Mouse (Mus musculus) ES-E14 (cell line): ENCODE measurements around the gene Aatf. TPM values are rescaled to one million over a fixed set of nuclear protein-coding genes. Genes with fewer than 3 reads are reported as not detected.

ENCODE experiments used
- DNase-seq: peaks from one replicate; pipeline ENCODE4 v3.0.0-alpha.2; 2013; ENCODE audit warnings: low read depth, low spot score
- H3K27ac ChIP-seq: 2 replicates; pipeline ENCODE4 v1.5.1; 2012; ENCODE audit warnings: low read depth, mild to moderate bottlenecking, low read length, moderate library complexity, mixed read lengths; ENCODE audit not compliant: poor library complexity, insufficient read depth, severe bottlenecking
- H3K36me3 ChIP-seq: 2 replicates; pipeline ENCODE4 v1.6.1; 2012; ENCODE audit warnings: mild to moderate bottlenecking, low read length, moderate library complexity, mixed read lengths; ENCODE audit not compliant: control insufficient read depth, poor library complexity, insufficient read depth, severe bottlenecking
- H3K4me1 ChIP-seq, 2 experiments: fragments of 150-350 bp in 1 of 2; sonication (generic) in 1 of 2; 2 replicates each; pipeline ENCODE4 v1.6.1; 2012; ENCODE audit warnings: low read length in 2 of 2, mild to moderate bottlenecking in 1 of 2, mixed read lengths in 1 of 2; ENCODE audit not compliant: control insufficient read depth in 2 of 2, insufficient read depth in 2 of 2, poor library complexity in 1 of 2
- H3K4me3 ChIP-seq, 2 experiments: fragments of 150-350 bp in 1 of 2; sonication (generic) in 1 of 2; 2 replicates each; pipeline ENCODE4 v1.5.1; 2012; ENCODE audit warnings: low read length in 2 of 2, low read depth in 1 of 2, mild to moderate bottlenecking in 1 of 2, mixed read lengths in 1 of 2; ENCODE audit not compliant: insufficient read depth in 1 of 2, poor library complexity in 1 of 2, severe bottlenecking in 1 of 2
- H3K9ac ChIP-seq: 2 replicates; pipeline ENCODE4 v1.6.1; 2012; ENCODE audit warnings: low read depth, mild to moderate bottlenecking, low read length, mixed read lengths; ENCODE audit not compliant: poor library complexity, insufficient read depth, severe bottlenecking
- H3K9me3 ChIP-seq: fragments of 150-350 bp; sonication (generic); 2 replicates; pipeline ENCODE4 v1.6.1; 2012; ENCODE audit warnings: low read depth, mild to moderate bottlenecking, low read length; ENCODE audit not compliant: control insufficient read depth, insufficient read depth
- CHD2 ChIP-seq: IDR thresholded peaks from 2 replicates; pipeline ENCODE4 v1.6.1; 2014; ENCODE audit warnings: mild to moderate bottlenecking, low read depth, low read length, inconsistent platforms
- HCFC1 ChIP-seq: IDR thresholded peaks from 2 replicates; pipeline ENCODE4 v1.6.1; 2012; ENCODE audit warnings: low read length, inconsistent platforms, borderline replicate concordance; ENCODE audit not compliant: insufficient read depth
- MAFK ChIP-seq: IDR thresholded peaks from 2 replicates; pipeline ENCODE4 v1.6.1; 2014; ENCODE audit warnings: mild to moderate bottlenecking, low read depth, low read length, inconsistent platforms; ENCODE audit not compliant: insufficient read depth
- ZC3H11A ChIP-seq: IDR thresholded peaks from 2 replicates; pipeline ENCODE4 v1.6.1; 2012; ENCODE audit warnings: low read depth, mild to moderate bottlenecking, inconsistent platforms, low read length, borderline replicate concordance
- ZNF384 ChIP-seq: IDR thresholded peaks from 2 replicates; pipeline ENCODE4 v1.6.1; 2012; ENCODE audit warnings: low read depth, low read length, inconsistent platforms
- in situ Hi-C, 2 experiments: fragments of 600-800 bp; cut with MboI; formaldehyde crosslinking; loops; one replicate each; pipeline ENCODE4 v1.15.1; 2025; ENCODE audit warnings: low sequenced_read_pairs in 2 of 2, inconsistent platforms in 1 of 2; ENCODE audit not compliant: unreplicated experiment in 2 of 2
- total RNA-seq: library from RNA; depleted of rRNA; stranded (reverse); fragments of 300-350 nt; gene quantifications from 2 replicates; pipeline ENCODE4 v1.2.3, GENCODE M21; 2012

Gene Aatf
- total RNA-seq, 1 experiment, result 55.5 TPM

DNA sequence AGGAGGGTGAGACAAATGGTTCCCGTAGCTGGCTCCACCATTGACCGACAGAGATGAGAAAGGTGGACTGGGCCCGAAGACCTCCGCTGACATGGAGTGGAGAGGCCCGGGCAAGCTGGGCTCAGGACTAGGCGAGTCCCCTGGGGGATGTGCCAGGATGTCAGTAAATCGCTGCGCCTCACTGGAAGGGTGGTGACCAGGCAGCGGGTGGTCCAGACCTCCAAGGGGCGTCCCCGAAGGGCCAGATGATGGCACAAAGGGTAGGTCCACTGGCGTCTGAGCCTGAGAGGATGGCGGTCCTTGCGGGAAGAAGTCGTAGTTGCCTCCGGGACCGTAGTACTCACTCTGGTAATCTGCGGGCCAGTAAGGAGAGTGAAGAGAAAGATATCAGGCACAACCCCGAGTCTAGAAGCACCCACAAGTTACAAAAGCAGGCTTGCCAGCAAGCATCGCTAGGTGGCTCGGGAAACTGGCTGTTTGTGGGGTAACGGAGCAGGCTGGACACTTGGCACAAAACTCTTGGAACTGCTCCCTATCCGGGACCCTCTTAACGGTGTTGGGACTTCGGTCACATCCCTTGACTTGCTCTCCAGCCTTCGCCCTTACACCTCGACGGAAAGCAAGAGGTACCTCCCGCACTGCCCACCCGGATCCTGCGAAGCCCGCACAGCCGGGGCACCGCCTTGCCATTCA is 6.4 kb upstream of the Aatf start:
- Histone ChIP-seq H3K9ac (no peak overlapping the region), H3K27ac (no peak overlapping the region), H3K9me3 (no peaks in the 10 kb centered on the region), H3K4me1 (peaks cover 0 to 5% of the 10 kb centered on the region in 2 experiments; a peak in 1 of 4 replicates), H3K36me3 (no peaks in the 10 kb centered on the region), H3K4me3 (peak overlapping the region in 1 of 2 experiments; percentile 13; a peak in 2 of 4 replicates)
- no peak for DNase-seq
- in situ Hi-C loops, result loop anchor here (5.0 to 10.0 kb wide), 3 partner anchors 115 to 1318 kb away; partner anchors contain the start of gene Hnf1b (in 2 of the 2)
- TF ChIP-seq MAFK (no peak), HCFC1 (no peak), ZC3H11A (no peak), ZNF384 (no peak), CHD2 (no peak)

DNA sequence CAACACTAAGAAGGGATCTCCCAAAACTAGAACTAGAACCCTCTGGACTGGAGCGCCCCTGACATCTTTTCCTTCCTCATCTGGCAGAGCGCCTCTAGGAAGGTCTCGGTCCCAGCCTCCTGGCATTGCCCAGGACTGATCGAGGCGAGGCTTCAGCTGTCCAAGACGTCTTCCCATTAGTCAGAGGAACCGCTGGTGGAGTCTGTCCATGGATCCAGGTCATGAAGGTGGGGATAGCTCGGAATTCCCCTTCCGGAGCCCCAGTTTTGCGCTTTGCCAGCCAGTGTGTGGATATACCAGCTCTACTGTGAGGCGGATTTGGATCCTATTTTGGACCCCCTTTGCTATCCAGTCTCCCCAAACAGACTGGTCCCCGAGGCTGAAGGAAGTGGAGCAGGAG is 5.7 kb upstream of the Aatf start:
- no peak for TF ChIP-seq CHD2
- no peak for TF ChIP-seq ZNF384
- TF ChIP-seq MAFK, result no peak
- TF ChIP-seq HCFC1, result no peak
- no peak for TF ChIP-seq ZC3H11A
- Histone ChIP-seq H3K9me3 (no peaks in the 10 kb centered on the region), H3K9ac (no peak overlapping the region), H3K36me3 (no peaks in the 10 kb centered on the region), H3K27ac (no peak overlapping the region), H3K4me3 (no peak overlapping the region), H3K4me1 (peaks cover 0 to 5% of the 10 kb centered on the region in 2 experiments; a peak in 1 of 4 replicates)
- in situ Hi-C loops, result no loop called here
- no peak for DNase-seq

DNA sequence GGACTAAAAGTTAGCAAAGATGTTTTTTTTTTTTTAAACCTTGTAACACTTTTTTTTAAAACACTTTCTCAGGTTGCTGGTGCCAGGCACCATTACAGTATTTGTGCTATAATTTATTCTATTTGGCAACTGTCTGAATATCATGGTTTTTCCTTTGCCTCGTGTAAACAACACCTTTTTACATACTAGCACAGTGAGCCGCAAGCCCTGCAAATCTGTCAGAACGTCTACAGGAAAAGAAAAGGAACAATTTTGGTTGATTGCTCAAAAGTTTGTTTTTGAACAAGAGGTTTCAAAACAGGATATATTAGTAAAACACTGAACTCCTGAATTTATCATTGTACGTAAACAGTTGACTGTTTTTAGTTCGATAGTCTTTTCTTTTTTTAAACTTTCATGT is 4.9 kb upstream of the Aatf start:
- in situ Hi-C loops, result no loop called here
- no peak for DNase-seq
- no peak for TF ChIP-seq CHD2
- TF ChIP-seq HCFC1, result no peak
- no peak for TF ChIP-seq MAFK
- no peak for TF ChIP-seq ZNF384
- no peak for TF ChIP-seq ZC3H11A

GRCm38 (mm10) chr11:84517431-84517830 is 4.1 kb upstream of the Aatf start:
- Histone ChIP-seq H3K36me3 (no peaks in the 10 kb centered on the region), H3K9ac (no peak overlapping the region), H3K4me3 (no peak overlapping the region), H3K4me1 (peaks cover 1 to 5% of the 10 kb centered on the region in 2 experiments; a peak in 1 of 4 replicates), H3K9me3 (no peaks in the 10 kb centered on the region), H3K27ac (no peak overlapping the region)
- in situ Hi-C loops, result no loop called here
- no peak for TF ChIP-seq CHD2
- no peak for TF ChIP-seq ZNF384
- DNase-seq, result no peak

More for the DNA sequence above, 4.9 kb upstream of the Aatf start:
- Histone ChIP-seq H3K4me3 (no peak overlapping the region), H3K27ac (no peak overlapping the region), H3K36me3 (no peaks in the 10 kb centered on the region), H3K9me3 (no peaks in the 10 kb centered on the region), H3K9ac (no peak overlapping the region), H3K4me1 (peaks cover 0 to 5% of the 10 kb centered on the region in 2 experiments; a peak in 1 of 4 replicates)
